Mouse (Mus musculus) CH12.LX (cell line): ENCODE measurements around the gene Actr3.

Experiments
- CTCF ChIP-seq, 2 experiments: IDR thresholded peaks in 1 of 2; conservative IDR thresholded peaks in 1 of 2; 2 replicates each; pipeline ENCODE4 v1.5.1; 2011 to 2012; ENCODE audit warnings: low read depth in 2 of 2, low read length in 2 of 2, improper control_type of control experiment in 1 of 2, inconsistent platforms in 1 of 2, mild to moderate bottlenecking in 1 of 2, moderate library complexity in 1 of 2
- JUND ChIP-seq: conservative IDR thresholded peaks from 2 replicates; pipeline ENCODE4 v1.6.1; 2011; ENCODE audit warnings: low read depth, low read length, improper control_type of control experiment
- POLR2A ChIP-seq: IDR thresholded peaks from 2 replicates; pipeline ENCODE4 v1.6.1; 2011; ENCODE audit warnings: low read depth, mild to moderate bottlenecking, improper control_type of control experiment, low read length
- UBTF ChIP-seq: IDR thresholded peaks from 2 replicates; pipeline ENCODE4 v1.6.1; 2012; ENCODE audit warnings: low read depth, mild to moderate bottlenecking, inconsistent platforms, low read length, improper control_type of control experiment, moderate library complexity

GRCm38 (mm10) chr1:125470805-125471648 lies 35.5 kb upstream of the Actr3 start:
- no peak for TF ChIP-seq UBTF
- TF ChIP-seq CTCF (conservative IDR thresholded peaks at IDR 0.05 in 1 of 2, IDR thresholded peaks at IDR 0.05 in 1 of 2; ENCODE audit: low read depth in 2 of 2, low read length in 2 of 2), result no peak
- no peak for TF ChIP-seq POLR2A
- TF ChIP-seq JUND, result no peak
